Mouse (Mus musculus) adipose tissue, adult 10 weeks (tissue): ENCODE data around the gene Cntn1. TPM values are rescaled to one million over a fixed set of nuclear protein-coding genes. Genes with fewer than 3 reads are reported as not detected.

Experiments used
- polyA plus RNA-seq: library from polyadenylated mRNA; stranded (reverse); fragments of 350-450 nt; fragmentation: Illumina TruSeq; extraction: RNeasy Lipid Tissue Mini Kit (QIAGEN cat#74804); gene quantifications from one replicate; pipeline ENCODE4 v1.2.3, GENCODE M21; 2014; ENCODE audit warnings: low read depth, low replicate concordance

Gene Cntn1
- 0.16 TPM for polyA plus RNA-seq

DNA sequence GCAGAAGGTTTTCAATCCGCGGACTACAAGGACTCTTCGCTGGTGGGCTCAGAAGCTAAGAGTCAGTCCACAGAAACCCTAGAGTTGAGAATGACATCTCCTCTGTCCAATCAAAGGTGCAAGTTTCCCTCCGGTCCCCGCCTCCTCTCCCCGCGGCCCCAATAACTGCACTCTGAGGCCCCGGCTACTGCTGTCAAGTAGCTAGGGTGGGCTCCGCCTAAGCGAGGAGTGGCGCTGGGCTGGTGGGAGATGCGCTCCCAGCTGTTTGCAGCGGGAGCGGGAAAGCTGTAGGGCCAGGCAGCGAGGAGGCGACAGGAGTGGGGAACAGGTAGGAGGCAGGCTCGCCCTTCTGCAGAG is at the start of gene Cntn1:
Gene Cntn1 (plus strand): TSS at position 170 of the 357 bp plus-strand sequence.

Other genes starting within 250 kb of the Cntn1 start
- not detected for gene Smgc, start 212.9 kb upstream of the Cntn1 start, polyA plus RNA-seq